Mouse (Mus musculus) neural tube, embryonic 11.5 days (tissue): ENCODE results near the gene Zfp784. TPM values are rescaled to one million over a fixed set of nuclear protein-coding genes. Genes with fewer than 3 reads are reported as not detected.

Experiments used
- ATAC-seq: fragments of 200-750 bp; cut with Nextera tagmentation; 2 replicates; pipeline ENCODE4 v1.8.0; 2017; ENCODE audit warnings: moderate number of reproducible peaks, mild to moderate bottlenecking, moderate TSS enrichment, moderate library complexity; ENCODE audit not compliant: insufficient read depth, low FRiP score, low TSS enrichment
- DNase-seq: peaks from one replicate; pipeline ENCODE4 v3.0.0-alpha.2; 2015; ENCODE audit warnings: low spot score
- H3K27ac ChIP-seq: fragments of 300-500 bp; sonication (generic); 2 replicates; pipeline ENCODE4 v1.5.1; 2014; ENCODE audit warnings: low read depth, mild to moderate bottlenecking, low read length
- H3K27me3 ChIP-seq: fragments of 300-500 bp; sonication (generic); 2 replicates; pipeline ENCODE4 v1.6.1; 2014; ENCODE audit warnings: mild to moderate bottlenecking, low read length, mixed read lengths; ENCODE audit not compliant: control insufficient read depth, insufficient read depth
- H3K36me3 ChIP-seq: fragments of 300-500 bp; sonication (generic); 2 replicates; pipeline ENCODE4 v1.6.1; 2014; ENCODE audit warnings: mild to moderate bottlenecking, low read length, moderate library complexity, mixed read lengths; ENCODE audit not compliant: control insufficient read depth, insufficient read depth
- H3K4me1 ChIP-seq: fragments of 300-500 bp; sonication (generic); 2 replicates; pipeline ENCODE4 v1.6.1; 2014; ENCODE audit warnings: low read length, mixed read lengths; ENCODE audit not compliant: control insufficient read depth, insufficient read depth
- H3K4me2 ChIP-seq: fragments of 300-500 bp; sonication (generic); 2 replicates; pipeline ENCODE4 v1.6.1; 2014; ENCODE audit warnings: low read depth, mild to moderate bottlenecking, moderate library complexity
- H3K4me3 ChIP-seq: fragments of 300-500 bp; sonication (generic); 2 replicates; pipeline ENCODE4 v1.5.1; 2014; ENCODE audit warnings: low read depth, low read length
- H3K9ac ChIP-seq: fragments of 300-500 bp; sonication (generic); 2 replicates; pipeline ENCODE4 v1.6.1; 2014; ENCODE audit warnings: mild to moderate bottlenecking, low read length
- H3K9me3 ChIP-seq: fragments of 300-500 bp; sonication (generic); 2 replicates; pipeline ENCODE4 v1.6.1; 2016; ENCODE audit warnings: low read length; ENCODE audit not compliant: control insufficient read depth
- WGBS: fragments of 180-500 bp; shearing (Covaris S2); extraction: QIAGEN DNeasy Blood & Tissue Kit; methylation state at CpG from one replicate; pipeline ENCODE4 v1.1.7; 2014; 5-methylcytosine and 5-hydroxymethylcytosine counted together
- polyA plus RNA-seq: library from polyadenylated mRNA; unstranded; fragments of >200 nt; fragmentation: Nextera tagmentation; extraction: Ambion mirVana; gene quantifications from 2 replicates; pipeline ENCODE4 v1.2.1, GENCODE M21; 2014

Zfp784 gene
- polyA plus RNA-seq, 1 experiment from 2014 or later = 3.2 TPM

DNA sequence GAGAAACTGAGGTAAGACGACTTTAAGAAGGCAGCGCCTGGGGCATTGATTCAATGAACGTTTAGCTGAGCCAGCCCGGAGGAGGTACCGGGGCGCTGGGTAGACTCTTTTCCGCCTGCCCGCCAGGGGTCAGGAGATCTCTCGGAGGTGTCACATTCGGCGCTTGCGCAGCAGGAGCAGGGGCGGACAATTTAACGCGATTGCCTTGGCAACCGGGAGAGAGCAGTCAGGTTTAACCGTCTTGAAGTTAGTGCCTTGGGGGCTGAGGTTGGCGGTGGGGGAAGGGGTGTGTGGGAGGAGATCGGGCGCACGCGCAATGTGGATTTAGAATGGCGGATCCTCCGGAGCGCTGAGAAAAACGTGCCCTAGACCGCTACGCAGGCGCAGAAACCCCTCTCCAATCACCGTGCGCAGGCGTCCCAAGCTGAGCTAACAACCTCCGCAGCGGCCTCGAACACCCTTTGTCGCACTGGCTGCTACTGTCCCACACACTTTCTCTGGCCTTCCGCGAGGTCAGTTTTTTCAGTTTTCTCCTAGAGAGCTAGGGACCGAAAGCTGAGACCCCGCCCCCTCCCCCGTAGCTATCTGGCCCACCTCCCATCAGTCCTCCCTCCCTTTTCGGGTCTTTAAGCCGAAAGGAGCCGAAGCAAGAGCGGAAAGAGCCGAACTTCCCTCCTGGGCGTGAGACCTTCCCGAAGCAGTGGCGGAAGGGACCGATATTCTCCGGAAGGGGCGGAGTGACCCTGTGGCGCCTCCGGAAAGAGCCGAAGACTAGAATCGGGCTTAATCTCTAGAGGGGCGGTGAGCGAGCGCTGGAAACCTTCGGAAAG lies 22.9 kb upstream of the Zfp784 start:
- H3K9ac ChIP-seq = peak overlapping the region; percentile 79
- peak overlapping the region; percentile 70 for H3K4me3 ChIP-seq
- no peaks in the 10 kb centered on the region for H3K9me3 ChIP-seq
- H3K36me3 ChIP-seq = no peaks in the 10 kb centered on the region
- DNase-seq (peak; percentile 99), ATAC-seq (peak; percentile 84)
- peaks cover 19% of the 10 kb centered on the region for H3K27me3 ChIP-seq
- peak overlapping the region; percentile 89 for H3K4me2 ChIP-seq
- peaks cover 19% of the 10 kb centered on the region; the same call in 1 of the 2 replicates for H3K4me1 ChIP-seq
- WGBS = under 1% methylated on average over 60 of the region's 60 CpGs
- peak overlapping the region; percentile 95 for H3K27ac ChIP-seq

DNA sequence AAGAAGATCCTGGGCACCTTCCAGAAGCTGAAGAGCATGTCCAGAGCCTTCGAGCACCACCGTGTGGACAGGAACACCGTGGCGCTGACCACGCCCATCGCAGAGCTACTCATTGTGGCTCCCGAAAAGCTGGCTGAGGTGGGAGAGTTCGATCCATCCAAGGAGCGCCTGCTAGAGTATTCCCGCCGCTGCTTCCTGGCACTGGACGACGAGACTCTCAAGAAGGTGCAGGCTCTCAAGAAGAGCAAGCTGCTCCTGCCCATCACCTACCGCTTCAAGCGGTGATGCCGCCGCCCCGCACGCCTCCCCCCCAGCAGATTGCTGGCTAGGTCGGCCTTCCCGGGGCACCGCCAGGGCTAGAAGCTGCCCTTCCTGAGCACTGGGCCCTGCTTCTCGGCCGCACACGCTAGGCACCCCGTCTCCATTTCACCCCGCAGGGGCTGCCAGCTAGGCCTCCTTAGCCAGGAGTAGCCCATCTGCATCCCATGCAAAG lies 22.0 kb upstream of the Zfp784 start:
- Histone ChIP-seq H3K9ac (peak overlapping the region; percentile 79), H3K4me2 (peak overlapping the region; percentile 89), H3K36me3 (no peaks in the 10 kb centered on the region), H3K27me3 (peaks cover 27% of the 10 kb centered on the region), H3K9me3 (no peaks in the 10 kb centered on the region), H3K27ac (peak overlapping the region; percentile 95), H3K4me3 (peak overlapping the region; percentile 70), H3K4me1 (peaks cover 19% of the 10 kb centered on the region; the same call in 1 of the 2 replicates)
- peak; percentile 5; the same call in 1 of the 2 replicates for ATAC-seq
- WGBS = 5% methylated on average over 25 of the region's 27 CpGs
- DNase-seq = peak; percentile 84

DNA sequence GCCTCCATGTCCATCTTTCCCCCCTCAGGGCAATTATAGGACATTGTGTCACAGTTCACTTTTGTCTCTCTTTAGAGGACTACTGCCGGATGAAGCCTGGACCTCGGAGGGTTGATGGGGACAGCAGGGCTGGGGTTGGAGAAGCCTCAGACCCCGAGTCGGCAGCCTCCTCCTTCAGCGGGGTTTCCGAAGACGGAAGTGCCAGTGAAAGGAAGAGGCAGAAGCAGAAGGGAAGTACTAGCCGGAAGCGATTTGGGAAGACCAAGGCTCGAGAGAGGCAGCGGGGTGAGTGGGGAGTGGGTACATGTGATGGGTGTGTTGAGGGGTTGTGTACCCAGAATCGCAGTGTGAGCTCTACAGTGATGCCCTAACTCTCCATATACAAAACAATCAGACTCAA lies 21.2 kb upstream of the Zfp784 start:
- 95% methylated on average over 12 of the region's 12 CpGs for WGBS
- no peak for ATAC-seq
- H3K9ac ChIP-seq = no peak overlapping the region; the same call in 1 of the 2 replicates

GRCm38 (mm10) chr7:5058631-5059030 lies 20.4 kb upstream of the Zfp784 start:
- ATAC-seq (no peak), DNase-seq (no peak)
- H3K27me3 ChIP-seq = peaks cover 44% of the 10 kb centered on the region
- H3K36me3 ChIP-seq = no peaks in the 10 kb centered on the region
- 81% methylated on average over 1 of the region's 1 CpGs for WGBS
- H3K4me2 ChIP-seq = no peak overlapping the region
- no peak overlapping the region for H3K4me3 ChIP-seq
- no peaks in the 10 kb centered on the region for H3K9me3 ChIP-seq
- H3K27ac ChIP-seq = no peak overlapping the region
- no peak overlapping the region for H3K9ac ChIP-seq
- peaks cover 17% of the 10 kb centered on the region; the same call in 1 of the 2 replicates for H3K4me1 ChIP-seq

More for the DNA sequence above, 21.2 kb upstream of the Zfp784 start:
- no peak overlapping the region for H3K4me2 ChIP-seq
- no peak overlapping the region for H3K27ac ChIP-seq
- H3K9me3 ChIP-seq = no peaks in the 10 kb centered on the region
- no peak for DNase-seq
- H3K4me1 ChIP-seq = peaks cover 19% of the 10 kb centered on the region; the same call in 1 of the 2 replicates
- no peaks in the 10 kb centered on the region for H3K36me3 ChIP-seq
- no peak overlapping the region for H3K4me3 ChIP-seq
- H3K27me3 ChIP-seq = peaks cover 36% of the 10 kb centered on the region

DNA sequence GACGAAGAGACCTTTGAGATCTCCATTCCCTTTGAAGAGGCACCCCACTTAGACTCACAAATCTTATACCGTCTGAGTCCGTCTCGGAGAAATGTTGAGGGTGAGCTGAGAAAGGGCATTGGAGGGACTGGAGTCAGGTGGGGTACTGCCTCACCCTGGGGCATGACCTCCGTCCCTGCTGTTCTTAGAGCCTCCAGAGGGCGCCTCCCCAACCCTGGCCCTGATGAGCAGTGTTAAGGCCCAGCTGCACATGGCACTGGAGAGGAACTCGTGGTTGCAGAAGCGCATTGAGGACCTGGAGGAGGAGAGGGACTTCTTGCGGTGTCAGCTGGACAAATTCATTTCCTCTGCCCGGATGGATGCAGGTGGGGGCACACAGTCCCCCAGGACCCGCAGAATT lies 19.6 kb upstream of the Zfp784 start:
- Histone ChIP-seq H3K9ac (no peak overlapping the region), H3K27ac (no peak overlapping the region), H3K36me3 (no peaks in the 10 kb centered on the region), H3K27me3 (peaks cover 52% of the 10 kb centered on the region), H3K4me1 (peaks cover 20% of the 10 kb centered on the region), H3K9me3 (no peaks in the 10 kb centered on the region), H3K4me2 (no peak overlapping the region), H3K4me3 (no peak overlapping the region)
- ATAC-seq (no peak), DNase-seq (no peak)
- WGBS = 25% methylated on average over 11 of the region's 11 CpGs

GRCm38 (mm10) chr7:5057381-5057780 lies 19.1 kb upstream of the Zfp784 start:
- Histone ChIP-seq H3K4me1 (peaks cover 22% of the 10 kb centered on the region), H3K9ac (no peak overlapping the region), H3K27ac (no peak overlapping the region), H3K4me3 (peak overlapping the region; percentile 43), H3K36me3 (no peaks in the 10 kb centered on the region), H3K9me3 (no peaks in the 10 kb centered on the region), H3K27me3 (peaks cover 56% of the 10 kb centered on the region), H3K4me2 (peak overlapping the region; percentile 60)
- 36% methylated on average over 8 of the region's 8 CpGs for WGBS
- DNase-seq (no peak), ATAC-seq (no peak)

DNA sequence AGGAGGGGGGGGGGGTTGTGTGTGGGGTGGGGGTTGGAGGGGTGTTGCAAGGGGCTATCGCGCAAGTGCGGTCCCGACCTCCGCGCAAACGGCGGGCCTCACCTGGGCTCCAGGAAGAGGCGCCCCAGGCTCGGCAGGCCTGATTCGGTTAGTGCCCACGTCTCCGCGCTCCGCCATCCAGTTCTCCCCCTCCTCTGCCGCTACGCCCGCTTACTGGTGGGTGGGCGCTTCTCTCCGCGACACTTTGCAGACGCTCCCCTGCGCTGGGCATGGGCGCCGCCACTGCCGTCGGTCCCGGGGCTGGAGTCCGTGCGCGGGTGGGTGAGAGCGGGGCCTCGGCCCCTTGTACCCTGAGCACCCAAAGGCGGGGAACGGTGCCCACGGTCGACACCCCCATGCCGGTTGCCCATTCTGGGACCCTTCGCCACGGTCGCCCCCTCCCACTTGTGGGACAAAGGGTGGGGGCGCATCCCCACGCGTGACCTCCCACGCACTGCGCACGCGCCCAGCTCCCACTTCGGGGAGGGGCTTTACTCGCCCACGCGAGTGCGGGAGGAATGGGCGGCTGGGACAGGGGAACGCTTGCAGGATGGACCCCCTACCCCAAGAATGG lies 18.5 kb upstream of the Zfp784 start:
- WGBS = 3% methylated on average over 47 of the region's 55 CpGs
- H3K27ac ChIP-seq = no peak overlapping the region
- no peaks in the 10 kb centered on the region for H3K36me3 ChIP-seq
- H3K4me2 ChIP-seq = peak overlapping the region; percentile 60
- H3K27me3 ChIP-seq = peaks cover 56% of the 10 kb centered on the region
- H3K4me1 ChIP-seq = peaks cover 22% of the 10 kb centered on the region
- peak overlapping the region; percentile 43 for H3K4me3 ChIP-seq
- peak; percentile 54 for DNase-seq
- peak overlapping the region; percentile 50; the same call in 1 of the 2 replicates for H3K9ac ChIP-seq
- H3K9me3 ChIP-seq = no peaks in the 10 kb centered on the region
- ATAC-seq = no peak

GRCm38 (mm10) chr7:5053456-5054179 lies 15.4 kb upstream of the Zfp784 start:
- Histone ChIP-seq H3K4me1 (peaks cover 18% of the 10 kb centered on the region), H3K4me3 (peak overlapping the region; percentile 79), H3K9me3 (no peaks in the 10 kb centered on the region), H3K36me3 (no peaks in the 10 kb centered on the region), H3K9ac (peak overlapping the region; percentile 32), H3K27me3 (peaks cover 56% of the 10 kb centered on the region), H3K4me2 (peak overlapping the region; percentile 90), H3K27ac (no peak overlapping the region)
- ATAC-seq (no peak), DNase-seq (no peak)
- WGBS = 8% methylated on average over 32 of the region's 32 CpGs
